Mouse (Mus musculus): Measurements from ENCODE around the gene Arfgef2.

The Arfgef2 gene

GRCm38 (mm10) chr2:166909729-166910128, 104.3 kb downstream of the Arfgef2 start:
- DNase-seq = no peak

DNA sequence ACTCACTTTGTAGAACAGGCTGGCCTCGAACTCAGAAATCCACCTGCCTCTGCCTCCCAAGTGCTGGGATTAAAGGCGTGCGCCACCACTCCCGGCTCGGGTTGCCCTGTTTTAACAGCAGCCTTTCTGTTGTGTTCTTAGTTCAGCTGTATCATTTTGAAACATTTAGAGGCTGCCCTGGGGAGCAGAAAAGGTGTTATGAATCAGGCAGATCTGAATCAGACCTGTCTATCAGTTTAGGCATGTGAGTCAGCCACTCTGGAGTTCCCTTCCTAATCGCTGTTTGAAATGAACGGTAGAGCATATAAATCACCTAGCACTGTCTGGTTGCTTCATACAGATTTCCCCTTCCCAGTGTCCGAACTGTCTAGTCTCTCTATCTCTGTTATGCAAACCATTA, 105.1 kb downstream of the Arfgef2 start:
- DNase-seq = no peak

DNA sequence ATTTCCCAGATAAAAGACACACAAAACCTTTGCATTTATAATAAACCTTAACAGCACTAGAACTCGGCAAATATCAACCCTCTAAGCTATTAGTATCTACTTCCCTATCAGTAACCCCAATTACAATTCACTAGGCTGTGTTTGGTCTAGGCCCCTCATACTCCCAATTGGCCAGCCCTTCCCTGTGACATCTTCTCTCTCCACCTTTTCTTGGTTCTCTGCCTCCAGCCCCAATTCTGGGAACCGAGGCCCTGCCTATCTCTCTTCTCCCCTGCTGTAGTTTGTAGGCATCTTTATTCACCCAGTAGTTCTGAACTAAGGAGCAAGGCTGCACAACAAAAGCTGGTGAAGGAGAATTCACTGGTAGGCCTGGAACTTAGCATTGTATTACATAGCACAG, 118.6 kb downstream of the Arfgef2 start:
- DNase-seq = no peak

- no peak for DNase-seq
Observed at GRCm38 (mm10) chr2:166933943-166934342, 128.6 kb downstream of the Arfgef2 start.

DNA sequence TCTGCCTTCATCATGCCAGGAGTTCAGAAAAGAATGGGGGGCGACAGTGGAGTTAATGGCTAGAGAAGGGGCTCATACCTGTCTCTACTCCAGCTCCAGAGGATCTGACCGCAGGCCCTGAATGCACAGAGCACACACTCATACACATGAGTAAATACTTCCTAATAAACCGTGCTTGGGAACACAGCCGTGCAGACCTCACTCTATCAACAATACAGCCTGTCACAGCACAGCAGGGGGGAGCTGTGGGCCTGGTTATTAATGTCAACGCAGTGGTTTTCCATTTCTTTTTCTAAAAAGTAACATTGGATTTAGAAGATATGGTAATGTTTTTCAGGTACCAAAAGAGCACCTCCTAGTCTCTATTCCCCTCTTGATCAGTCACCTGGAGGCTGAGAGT, 129.0 kb downstream of the Arfgef2 start:
- DNase-seq = no peak

- DNase-seq = peak in 1 of 2 experiments; percentile 21
Observed at GRCm38 (mm10) chr2:166935582-166935981, 130.2 kb downstream of the Arfgef2 start.

DNA sequence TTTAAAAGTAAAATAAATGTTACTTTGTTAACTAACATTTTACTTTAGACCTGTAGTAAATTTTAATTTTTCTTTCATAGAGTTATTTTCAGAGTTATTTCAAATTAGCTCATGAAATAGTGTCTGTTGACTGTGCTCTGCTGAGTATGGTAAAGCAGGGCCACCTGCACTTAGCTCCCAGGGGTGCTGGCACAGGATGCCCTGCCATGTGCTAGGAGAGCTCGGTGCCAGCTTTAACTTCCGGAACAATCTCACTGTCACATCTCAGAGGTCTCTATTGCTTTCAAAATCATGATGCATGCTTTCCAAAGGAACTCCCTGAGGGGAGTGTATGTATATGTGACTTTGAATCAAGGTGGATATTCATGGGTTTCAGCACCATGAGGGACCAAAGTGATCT, 130.8 kb downstream of the Arfgef2 start:
- DNase-seq = no peak

DNA sequence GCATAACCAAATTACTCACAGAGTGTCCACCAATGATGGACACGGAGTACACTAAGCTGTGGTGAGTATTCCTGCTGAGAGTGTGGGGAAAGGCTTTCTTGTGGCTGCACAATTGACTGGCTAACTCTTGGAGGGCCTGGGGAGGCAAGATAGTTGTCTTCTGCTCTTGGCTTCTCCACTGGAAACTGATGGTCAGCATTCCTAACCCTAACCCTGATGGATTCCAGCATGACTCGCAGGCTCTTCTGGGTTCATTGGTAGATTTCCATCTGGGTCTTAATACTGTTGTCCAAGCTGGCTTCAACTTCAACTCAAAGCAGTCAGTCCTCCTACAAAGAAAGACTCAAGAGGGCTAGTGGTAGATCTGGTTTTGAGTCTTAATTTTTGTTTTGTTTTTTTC, 137.8 kb downstream of the Arfgef2 start:
- DNase-seq = no peak

DNA sequence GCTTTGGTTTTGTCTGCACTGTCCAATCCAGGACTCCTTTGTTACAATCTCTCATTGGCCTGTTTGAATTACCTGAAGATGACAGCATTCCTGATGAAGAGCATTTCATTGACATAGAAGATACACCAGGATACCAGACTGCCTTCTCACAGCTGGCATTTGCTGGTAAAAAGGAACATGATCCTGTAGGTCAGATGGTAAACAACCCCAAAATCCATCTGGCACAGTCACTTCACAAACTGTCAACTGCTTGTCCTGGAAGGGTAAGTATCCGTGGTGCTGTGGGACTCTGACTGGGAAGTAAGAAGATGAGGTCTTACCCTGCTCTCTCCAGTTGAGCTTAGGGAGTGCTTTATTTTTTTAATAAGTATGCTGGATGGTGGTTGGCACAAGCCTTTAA, 139.0 kb downstream of the Arfgef2 start:
- DNase-seq = no peak

- DNase-seq = no peak
Observed at GRCm38 (mm10) chr2:166945456-166945855, 140.1 kb downstream of the Arfgef2 start.
